9 mouse cellular contexts compared by ENCODE assay signal in the genomic region with DNA sequence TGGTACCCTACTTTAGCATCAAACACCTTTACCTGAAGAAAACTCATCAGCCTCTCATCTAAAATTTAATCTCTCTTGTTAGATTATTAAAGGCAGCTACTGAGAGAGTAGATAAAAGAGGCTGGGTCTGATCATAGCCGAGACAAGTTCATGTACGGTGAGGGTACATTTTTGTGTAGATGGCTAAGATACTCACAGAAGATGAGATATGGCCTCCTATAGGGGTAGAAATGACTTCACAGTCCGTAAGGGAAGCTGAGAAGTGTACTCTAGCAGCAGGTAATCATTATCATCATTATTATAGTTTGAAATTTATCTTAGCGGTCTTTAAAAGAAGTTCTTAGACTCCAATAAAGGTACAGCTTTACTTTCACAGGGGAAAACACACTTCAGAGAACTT. TPM values are rescaled to one million over a fixed set of nuclear protein-coding genes. Genes with fewer than 3 reads are reported as not detected.
DNase-seq lines count a peak whose midpoint lies in the region; ATAC-seq lines count a peak whose summit lies in the region.
"Had no signal": no experiment of that assay in that cellular context is flagged by ENCODE, and none has a peak within 500 bp of the region (broad histone marks: within the 10 kb centered on the region; RNA-seq: fewer than 3 reads in every experiment).

No protein-coding gene starts in this region.

- peak overlapping the region; percentile 89 for H3K4me3 ChIP-seq in kidney, embryonic 16.5 days (ENCODE audit: low read length)
- peak overlapping the region; percentile 91 for H3K4me3 ChIP-seq in forebrain, embryonic 10.5 days
- peak overlapping the region; percentile 95 for H3K4me3 ChIP-seq in intestine, embryonic 14.5 days (ENCODE audit: low read depth, low read length)
- H3K4me3 ChIP-seq in midbrain, embryonic 16.5 days (ENCODE audit: low read depth, low read length) = peak overlapping the region; percentile 90

- no peaks in the 10 kb centered on the region for H3K27me3 ChIP-seq in kidney, embryonic 16.5 days (ENCODE audit: insufficient read depth, low read length)
- no peaks in the 10 kb centered on the region for H3K27me3 ChIP-seq in forebrain, embryonic 10.5 days (ENCODE audit: poor library complexity, severe bottlenecking)
- H3K27me3 ChIP-seq in intestine, embryonic 14.5 days (replicated peaks; ENCODE audit: control insufficient read depth, insufficient read depth, low read length) = no peaks in the 10 kb centered on the region
- no peaks in the 10 kb centered on the region; the same call in 1 of the 2 replicates for H3K27me3 ChIP-seq in midbrain, embryonic 16.5 days (ENCODE audit: control insufficient read depth, insufficient read depth, low read depth, low read length)

- H3K9ac ChIP-seq in kidney, embryonic 16.5 days (replicated peaks; ENCODE audit: low read length) = no peak overlapping the region
- H3K9ac ChIP-seq in intestine, embryonic 14.5 days (ENCODE audit: low read length) = no peak overlapping the region
- H3K9ac ChIP-seq in midbrain, embryonic 16.5 days (ENCODE audit: low read depth, low read length) = no peak overlapping the region

- WGBS in kidney, embryonic 16.5 days = 77% methylated on average over 4 of the region's 4 CpGs
- WGBS in forebrain, embryonic 10.5 days = 71% methylated on average over 4 of the region's 4 CpGs
- 76% methylated on average over 4 of the region's 4 CpGs for WGBS in intestine, embryonic 14.5 days
- WGBS in midbrain, embryonic 16.5 days = 68% methylated on average over 4 of the region's 4 CpGs

- H3K9me3 ChIP-seq in kidney, embryonic 16.5 days (ENCODE audit: low read length) = no peaks in the 10 kb centered on the region
- no peaks in the 10 kb centered on the region for H3K9me3 ChIP-seq in forebrain, embryonic 10.5 days
- H3K9me3 ChIP-seq in intestine, embryonic 14.5 days (ENCODE audit: control insufficient read depth, low read length) = no peaks in the 10 kb centered on the region
- H3K9me3 ChIP-seq in midbrain, embryonic 16.5 days (replicated peaks; ENCODE audit: control insufficient read depth, low read length, poor library complexity, severe bottlenecking) = no peaks in the 10 kb centered on the region

- peaks cover 7% of the 10 kb centered on the region for H3K4me1 ChIP-seq in kidney, embryonic 16.5 days (ENCODE audit: insufficient read depth, low read length)
- peaks cover 16% of the 10 kb centered on the region for H3K4me1 ChIP-seq in forebrain, embryonic 10.5 days
- H3K4me1 ChIP-seq in intestine, embryonic 14.5 days (replicated peaks; ENCODE audit: control insufficient read depth, insufficient read depth, low read length) = peaks cover 10% of the 10 kb centered on the region
- peaks cover 9% of the 10 kb centered on the region for H3K4me1 ChIP-seq in midbrain, embryonic 16.5 days (ENCODE audit: control insufficient read depth, insufficient read depth, low read length)

- peak; percentile 28 for ATAC-seq in kidney, embryonic 16.5 days (ENCODE audit: low FRiP score, low TSS enrichment)
- no peak for ATAC-seq in intestine, embryonic 14.5 days (replicated peaks; ENCODE audit: low FRiP score, low TSS enrichment, low read depth)
- ATAC-seq in midbrain, embryonic 16.5 days = peak; percentile 54

- H3K4me2 ChIP-seq in kidney, embryonic 16.5 days (replicated peaks; ENCODE audit: low read depth, low read length) = peak overlapping the region; percentile 88
- H3K4me2 ChIP-seq in intestine, embryonic 14.5 days (ENCODE audit: low read length) = peak overlapping the region; percentile 90
- peak overlapping the region; percentile 88 for H3K4me2 ChIP-seq in midbrain, embryonic 16.5 days (ENCODE audit: low read length)

- no peak for DNase-seq in kidney, adult 9 months
- DNase-seq in forebrain, embryonic 10.5 days (ENCODE audit: extremely low spot score, low spot score) = no peak
- DNase-seq in intestine, embryonic 14.5 days (ENCODE audit: low spot score) = no peak
- no peak for DNase-seq in thymus, postnatal 10 days (ENCODE audit: low spot score in 2 of 2)
- no peak for DNase-seq in layer of hippocampus, postnatal 36 days
- no peak for DNase-seq in frontal cortex, postnatal 36 days (ENCODE audit: low spot score in 2 of 2)

- H3K27ac ChIP-seq in kidney, embryonic 16.5 days (ENCODE audit: low read length) = no peak overlapping the region
- H3K27ac ChIP-seq in forebrain, embryonic 10.5 days = peak overlapping the region; percentile 84
- no peak overlapping the region for H3K27ac ChIP-seq in intestine, embryonic 14.5 days (ENCODE audit: low read depth)
- H3K27ac ChIP-seq in midbrain, embryonic 16.5 days (ENCODE audit: low read length) = no peak overlapping the region

- no peaks in the 10 kb centered on the region for H3K36me3 ChIP-seq in kidney, embryonic 16.5 days (ENCODE audit: insufficient read depth, low read length)
- peaks cover 6% of the 10 kb centered on the region for H3K36me3 ChIP-seq in forebrain, embryonic 10.5 days (replicated peaks)
- 0 out of 2 replicates have a peak, but pooled peaks cover 8% of the 10 kb centered on the region for H3K36me3 ChIP-seq in intestine, embryonic 14.5 days (ENCODE audit: control insufficient read depth, insufficient read depth, low read length)
- H3K36me3 ChIP-seq in midbrain, embryonic 16.5 days (ENCODE audit: control insufficient read depth, insufficient read depth, low read length) = no peaks in the 10 kb centered on the region

RNA-seq across cellular contexts. Expression of a gene that starts 0.4 kb away (rescaled TPM):
- polyA plus RNA-seq in kidney, embryonic 16.5 days (2015; fragmentation: Nextera tagmentation; extraction: Ambion mirVana) = 36.4 and 39.3 TPM in 2 replicates
- polyA plus RNA-seq in forebrain, embryonic 10.5 days (2016; fragmentation: Nextera tagmentation; extraction: Ambion mirVana) = 24.7 and 26.5 TPM in 2 replicates
- 28.7 and 32.1 TPM in 2 replicates for polyA plus RNA-seq in intestine, embryonic 14.5 days (2014; fragmentation: Nextera tagmentation; extraction: Ambion mirVana)
- polyA plus RNA-seq in midbrain, embryonic 16.5 days (2015; fragmentation: Nextera tagmentation; extraction: Ambion mirVana) = 43.4 TPM in 2 replicates
- 10 to 100 TPM; 26.7 to 29.9 TPM for total RNA-seq in layer of hippocampus, postnatal 36 days (2021)

RNA-seq across cellular contexts. Expression of a gene that starts 10.9 kb away (rescaled TPM):
- polyA plus RNA-seq in kidney, embryonic 16.5 days (2015; fragmentation: Nextera tagmentation; extraction: Ambion mirVana) = 7.0 and 9.8 TPM in 2 replicates
- polyA plus RNA-seq in forebrain, embryonic 10.5 days (2016; fragmentation: Nextera tagmentation; extraction: Ambion mirVana) = 1.0 and 1.3 TPM in 2 replicates
- 3.4 and 3.7 TPM in 2 replicates for polyA plus RNA-seq in intestine, embryonic 14.5 days (2014; fragmentation: Nextera tagmentation; extraction: Ambion mirVana)
- polyA plus RNA-seq in midbrain, embryonic 16.5 days (2015; fragmentation: Nextera tagmentation; extraction: Ambion mirVana) = 15.7 and 16.3 TPM in 2 replicates
- 1 to 10 TPM; 4.5 to 4.7 TPM for total RNA-seq in layer of hippocampus, postnatal 36 days (2021)
- polyA plus RNA-seq: inflammation-experienced regulatory T-cells, adult 6 months had no signal

RNA-seq across cellular contexts. Expression of a gene that starts 22.8 kb away (rescaled TPM):
- 36.3 and 39.6 TPM in 2 replicates for polyA plus RNA-seq in kidney, embryonic 16.5 days (2015; fragmentation: Nextera tagmentation; extraction: Ambion mirVana)
- 21.5 and 22.0 TPM in 2 replicates for polyA plus RNA-seq in forebrain, embryonic 10.5 days (2016; fragmentation: Nextera tagmentation; extraction: Ambion mirVana)
- polyA plus RNA-seq in intestine, embryonic 14.5 days (2014; fragmentation: Nextera tagmentation; extraction: Ambion mirVana) = 42.1 and 42.8 TPM in 2 replicates
- polyA plus RNA-seq in midbrain, embryonic 16.5 days (2015; fragmentation: Nextera tagmentation; extraction: Ambion mirVana) = 6.3 and 7.7 TPM in 2 replicates
- 1 to 10 TPM; 5.2 to 5.6 TPM for total RNA-seq in layer of hippocampus, postnatal 36 days (2021)

RNA-seq across cellular contexts. Expression of a gene that starts 29.2 kb away (rescaled TPM):
- 21.9 and 25.3 TPM in 2 replicates for polyA plus RNA-seq in kidney, embryonic 16.5 days (2015; fragmentation: Nextera tagmentation; extraction: Ambion mirVana)
- 15.8 and 17.8 TPM in 2 replicates for polyA plus RNA-seq in forebrain, embryonic 10.5 days (2016; fragmentation: Nextera tagmentation; extraction: Ambion mirVana)
- polyA plus RNA-seq in intestine, embryonic 14.5 days (2014; fragmentation: Nextera tagmentation; extraction: Ambion mirVana) = 18.5 and 20.0 TPM in 2 replicates
- 10.4 and 11.4 TPM in 2 replicates for polyA plus RNA-seq in midbrain, embryonic 16.5 days (2015; fragmentation: Nextera tagmentation; extraction: Ambion mirVana)
- total RNA-seq in layer of hippocampus, postnatal 36 days (2021) = 10 to 100 TPM; 12.5 to 13.6 TPM
